Mouse (Mus musculus) adrenal gland, adult 10 weeks (tissue): ENCODE measurements around the gene Tlk1. TPM values are rescaled to one million over a fixed set of nuclear protein-coding genes. Genes with fewer than 3 reads are reported as not detected.

ENCODE experiments used
- polyA plus RNA-seq: library from polyadenylated mRNA; stranded (reverse); fragments of 350-450 nt; fragmentation: Illumina TruSeq; extraction: RNeasy Lipid Tissue Mini Kit (QIAGEN cat#74804); gene quantifications from one replicate; pipeline ENCODE4 v1.2.3, GENCODE M21; 2014; ENCODE audit warnings: low read depth, low replicate concordance

Gene Tlk1
- polyA plus RNA-seq = 156 TPM

DNA sequence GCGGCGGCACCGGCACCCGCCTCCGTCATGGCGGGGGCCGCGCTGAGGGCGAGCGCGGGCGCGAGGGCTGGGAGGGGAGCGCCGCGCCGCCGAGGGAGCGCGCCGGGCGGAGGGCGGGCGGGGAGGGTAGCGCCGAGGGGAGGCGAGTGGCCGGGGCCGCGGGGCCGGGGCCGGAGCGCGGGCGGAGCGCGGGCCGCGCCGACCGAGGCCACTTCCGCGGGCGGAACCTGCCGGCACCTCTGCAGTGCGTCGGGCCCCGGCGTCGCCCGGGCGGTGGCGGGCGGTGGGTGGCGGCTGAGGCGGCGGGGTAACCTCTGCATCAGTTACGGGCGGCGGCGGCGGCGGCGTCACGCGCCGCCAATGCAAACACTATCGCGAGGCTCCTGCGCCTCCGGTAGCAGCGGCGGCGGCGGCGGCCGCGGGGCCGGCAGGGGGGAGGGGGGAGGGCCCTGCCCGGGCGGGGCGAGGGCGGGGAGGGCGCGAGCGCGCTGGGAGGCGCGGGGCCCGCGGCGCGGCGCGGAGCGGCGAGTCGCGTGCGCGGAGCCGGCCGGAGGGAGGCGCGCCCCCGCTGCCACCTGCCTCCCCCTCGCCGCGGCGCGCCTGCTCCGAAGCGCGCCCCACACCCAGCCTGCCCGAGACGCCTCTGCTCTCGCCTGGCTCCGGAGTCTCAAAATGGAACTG is at the start of gene Tlk1:
TSS of gene Tlk1 (minus strand) at position 358 of the 681 bp plus-strand sequence.

Other genes with a start within 250 kb of the Tlk1 start
- gene Gorasp2, start 164.2 kb downstream of the Tlk1 start, polyA plus RNA-seq = 104 TPM
- gene Gm26558, start 163.6 kb downstream of the Tlk1 start, polyA plus RNA-seq = not detected
- gene Dcaf17, start 229.6 kb upstream of the Tlk1 start, polyA plus RNA-seq = 18.8 TPM
- 28.3 TPM for gene Mettl8, start 229.9 kb upstream of the Tlk1 start, polyA plus RNA-seq